Mouse (Mus musculus) cerebral cortex, adult 2 months (tissue): ENCODE measurements around the gene Plekhb2.

Experiments used
- WGBS: fragments of 180-500 bp; shearing (Covaris S2); methylation state at CpG from one replicate; pipeline ENCODE4 v1.1.7; 2018; 5-methylcytosine and 5-hydroxymethylcytosine counted together

Gene Plekhb2

DNA sequence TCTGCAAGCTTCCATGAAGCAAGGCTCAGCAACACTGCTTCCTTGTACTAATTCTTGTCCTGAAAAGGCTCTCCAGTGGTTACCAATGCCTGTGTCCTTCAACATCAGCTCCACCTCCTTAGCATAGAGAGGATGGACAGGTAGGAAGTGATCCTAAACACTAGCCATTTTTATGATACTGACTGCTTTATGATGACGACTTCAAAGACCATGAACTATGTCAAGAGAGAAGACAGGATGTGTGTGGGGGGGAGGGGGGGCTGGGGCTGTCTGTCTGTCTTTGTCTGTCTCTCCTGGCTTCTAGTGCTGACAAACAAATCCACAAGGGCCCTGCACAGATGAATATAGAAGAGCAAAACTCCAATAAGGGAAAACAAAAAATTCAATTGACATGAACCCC lies 18.4 kb upstream of the Plekhb2 start:
- WGBS = 52% methylated on average over 1 of the region's 1 CpGs

DNA sequence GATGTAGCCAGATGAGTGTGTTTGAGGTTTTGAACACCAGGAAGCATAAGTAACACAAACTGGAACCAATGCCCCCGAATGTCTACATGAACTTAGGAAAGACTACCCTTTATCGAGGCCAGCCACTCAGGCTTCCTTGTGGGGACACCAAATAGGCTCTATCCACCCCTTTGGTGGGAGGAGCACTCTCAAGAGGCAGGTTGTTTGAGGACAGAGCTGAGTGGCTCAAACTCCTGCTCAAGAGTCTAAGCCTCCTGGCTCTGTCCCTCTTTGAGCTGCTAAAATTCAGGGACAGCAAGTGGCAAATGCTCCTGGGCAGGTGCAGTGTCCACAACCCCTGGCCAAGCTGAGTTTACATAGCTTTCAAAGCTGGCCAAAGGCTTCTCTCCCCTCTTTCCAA lies 14.9 kb upstream of the Plekhb2 start:
- WGBS = 50% methylated on average over 2 of the region's 2 CpGs

DNA sequence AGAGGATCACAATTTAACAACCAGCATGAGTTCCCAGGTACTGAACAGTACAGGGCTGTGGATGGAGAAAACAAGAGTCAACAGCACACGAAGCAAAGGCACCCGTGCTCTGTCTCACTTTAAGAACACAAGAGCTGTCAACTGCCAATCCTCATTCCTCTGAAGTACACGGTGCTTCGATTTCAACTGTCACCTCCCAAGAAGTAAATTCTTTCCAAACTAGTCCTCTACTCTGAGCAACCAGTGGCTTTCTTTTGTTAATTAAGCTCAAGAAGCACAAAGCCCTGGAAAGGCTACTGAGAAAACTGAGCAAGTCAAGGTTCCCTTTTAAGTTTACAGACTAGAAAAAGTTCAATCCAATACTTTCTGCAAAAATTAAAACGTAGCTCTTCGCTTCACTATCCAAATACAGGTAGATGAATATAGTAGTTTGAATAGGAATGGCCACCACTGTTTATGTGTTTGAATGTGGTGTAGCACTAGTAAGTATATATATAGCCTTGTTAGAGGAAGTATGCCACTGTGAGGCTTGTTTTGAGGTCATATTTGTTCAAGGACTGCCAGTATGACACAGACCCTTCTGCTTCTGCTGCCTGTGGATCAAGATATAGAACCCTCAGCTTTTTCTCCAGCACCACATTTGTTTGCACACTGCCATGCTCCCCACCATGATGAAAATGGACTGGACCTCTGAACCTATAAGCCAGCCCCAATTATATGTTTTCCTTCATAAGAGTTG lies 11.7 kb upstream of the Plekhb2 start:
- WGBS = 42% methylated on average over 6 of the region's 6 CpGs

DNA sequence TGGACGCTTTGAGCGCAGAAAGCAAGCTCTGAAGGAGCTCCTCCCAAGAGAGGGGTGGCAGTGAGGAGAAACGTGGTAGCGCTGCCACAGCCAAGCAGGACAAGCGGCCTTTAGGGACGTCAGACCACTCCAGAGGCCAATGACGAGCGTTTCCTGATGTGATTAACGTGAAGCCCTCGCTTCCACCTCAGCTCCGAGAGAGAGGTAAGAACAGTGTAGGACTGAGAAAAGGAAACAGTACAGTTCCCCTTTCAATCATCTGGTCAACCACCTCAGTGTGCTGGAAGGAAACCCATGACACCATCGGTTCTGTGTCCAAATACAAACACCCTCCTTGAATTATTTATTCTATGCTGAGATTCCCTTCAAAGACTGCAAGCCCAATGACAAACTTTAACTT lies 10.5 kb upstream of the Plekhb2 start:
- WGBS = 58% methylated on average over 12 of the region's 12 CpGs

GRCm38 (mm10) chr1:34841709-34842388 lies 7.9 kb upstream of the Plekhb2 start:
- 2% methylated on average over 12 of the region's 12 CpGs for WGBS

DNA sequence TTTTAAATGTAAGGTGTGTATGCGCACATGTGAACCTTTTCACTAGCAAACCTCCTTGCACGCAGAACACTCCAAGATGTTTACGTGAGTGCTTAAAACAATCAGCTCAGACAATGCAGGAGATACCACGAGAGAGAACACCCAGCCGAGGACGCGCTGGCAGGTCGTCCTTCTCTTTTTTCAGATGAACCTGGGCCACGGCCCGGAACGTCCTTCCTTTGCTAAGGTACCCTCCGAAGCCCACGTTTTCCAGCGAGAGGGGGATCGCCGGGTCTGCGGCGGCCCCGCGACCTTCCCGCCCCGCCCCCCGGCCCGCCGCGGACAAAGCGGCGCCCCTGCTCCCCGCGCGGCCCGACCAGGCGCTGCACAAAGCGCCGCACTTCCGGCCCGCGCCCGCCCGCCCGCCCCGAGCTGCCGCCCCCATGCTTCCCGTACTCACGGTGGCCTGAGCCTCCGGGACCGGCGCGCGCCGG lies 7.4 kb upstream of the Plekhb2 start:
- WGBS = under 1% methylated on average over 49 of the region's 51 CpGs

- WGBS = under 1% methylated on average over 59 of the region's 59 CpGs
These were observed 6.7 kb upstream of the Plekhb2 start, which contains the start of gene Fam168b for GRCm38 (mm10) chr1:34842887-34843618. Fam168b (minus strand) TSS chr1:34843065.

DNA sequence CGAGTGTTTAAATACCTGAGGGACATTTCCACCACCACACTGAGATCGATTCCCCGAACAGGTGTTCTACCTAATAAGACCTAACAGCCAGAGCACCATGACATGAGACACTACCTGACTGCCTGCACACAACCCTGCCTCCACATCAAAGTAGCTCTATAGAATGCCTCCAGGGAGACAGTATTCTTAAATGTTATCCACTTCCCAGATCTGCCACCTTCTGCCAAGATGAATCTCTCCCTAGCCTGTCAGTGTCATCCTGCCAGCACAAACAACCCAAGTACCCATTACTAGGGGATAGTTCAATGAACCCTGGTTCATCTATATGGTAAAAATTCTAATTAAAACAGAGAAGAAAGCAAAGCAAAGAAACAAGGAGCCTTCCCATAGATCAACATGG lies 2.7 kb upstream of the Plekhb2 start:
- WGBS = 87% methylated on average over 3 of the region's 3 CpGs

DNA sequence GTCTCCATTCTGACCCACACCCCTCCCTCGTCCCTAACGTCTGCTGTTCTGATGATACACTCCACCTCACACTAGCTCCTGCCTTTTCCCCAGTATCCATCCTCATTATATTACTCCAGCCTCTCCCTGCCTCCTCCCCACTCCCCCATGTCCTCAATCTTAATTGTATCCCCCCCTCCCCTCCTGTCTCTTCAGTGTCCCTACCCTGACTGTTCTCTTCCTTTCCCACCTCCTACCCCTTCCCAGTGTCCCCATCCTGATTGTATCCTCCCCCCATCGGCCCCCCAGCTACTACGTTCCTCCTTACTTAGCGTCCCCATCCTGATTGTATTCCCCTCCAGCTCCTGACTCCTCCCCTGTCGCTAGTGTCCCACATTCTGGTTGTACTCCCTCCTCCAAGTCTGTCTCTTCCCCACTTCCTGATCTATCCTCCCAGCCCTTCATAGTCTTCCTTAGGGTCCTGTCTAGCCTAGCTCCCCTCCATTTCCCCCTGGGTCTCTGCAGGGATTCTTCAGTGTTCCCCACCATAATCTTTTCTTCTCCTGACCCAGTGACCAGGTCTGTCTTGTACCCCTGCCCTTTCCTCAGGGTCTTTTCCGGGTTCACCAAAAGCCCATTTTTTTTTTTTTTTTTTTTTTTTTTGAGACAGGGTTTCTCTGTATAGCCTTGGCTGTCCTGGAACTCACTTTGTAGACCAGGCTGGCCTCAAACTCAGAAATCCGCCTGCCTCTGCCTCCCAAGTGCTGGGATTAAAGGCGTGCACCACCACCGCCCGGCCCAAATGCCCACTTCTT lies 764 bp downstream of the Plekhb2 start:
- 41% methylated on average over 11 of the region's 11 CpGs for WGBS

- 31% methylated on average over 6 of the region's 6 CpGs for WGBS
These were observed 1.8 kb downstream of the Plekhb2 start for GRCm38 (mm10) chr1:34851562-34851961.

- WGBS = 64% methylated on average over 11 of the region's 11 CpGs
These were observed 2.5 kb downstream of the Plekhb2 start for GRCm38 (mm10) chr1:34852116-34852878.

DNA sequence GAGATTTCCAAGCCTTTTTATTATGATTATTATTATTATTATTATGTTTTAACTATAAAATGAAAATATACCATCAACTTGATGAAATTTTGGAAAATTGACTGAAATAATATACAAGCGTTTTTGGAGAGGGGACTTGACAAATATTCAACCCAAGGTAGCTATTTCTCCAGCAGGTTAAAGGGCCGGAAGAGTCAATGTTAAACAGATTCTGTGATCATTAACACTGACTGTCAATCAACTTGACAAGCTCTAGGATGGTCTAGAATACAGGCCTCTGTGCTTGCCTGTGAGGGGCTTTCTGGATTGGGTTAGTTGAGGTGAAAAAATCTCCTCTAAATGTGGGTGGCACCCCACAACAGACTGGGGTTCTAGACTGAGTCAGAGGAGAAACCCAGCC lies 4.0 kb downstream of the Plekhb2 start:
- 94% methylated on average over 2 of the region's 2 CpGs for WGBS

DNA sequence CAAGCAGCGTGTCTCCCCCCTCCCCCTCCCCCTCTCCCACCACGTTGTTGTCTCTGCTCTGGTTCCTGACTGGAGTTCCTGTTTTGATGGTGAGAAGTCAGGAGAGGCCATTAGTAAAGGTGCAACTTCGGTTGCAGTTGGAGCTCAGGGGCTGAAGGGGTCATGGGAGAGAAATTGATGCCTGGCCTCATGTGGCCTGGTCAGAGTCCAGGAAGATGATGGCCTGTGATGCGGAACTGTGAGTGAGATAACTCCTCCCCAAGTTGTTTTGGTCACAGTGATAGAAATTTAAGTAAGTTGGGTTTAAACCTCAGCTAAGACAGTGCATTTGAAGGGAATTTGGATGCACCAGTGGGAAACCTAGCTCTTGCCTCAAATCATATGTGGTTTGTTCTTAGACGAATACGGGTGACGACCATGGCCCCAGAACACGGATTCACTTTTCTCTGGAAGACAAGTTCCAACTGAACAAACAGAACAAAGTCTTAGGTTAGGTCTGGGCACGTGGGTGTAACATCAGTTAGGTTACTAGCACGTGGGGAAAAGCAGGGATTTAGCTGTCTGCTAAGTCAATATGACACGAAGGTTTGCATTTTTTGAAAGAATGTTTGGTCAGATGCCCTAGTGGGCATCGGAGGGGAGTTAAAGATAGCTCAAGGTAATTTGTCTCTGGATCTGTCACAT lies 5.4 kb downstream of the Plekhb2 start:
- WGBS = 81% methylated on average over 12 of the region's 12 CpGs

- 79% methylated on average over 5 of the region's 5 CpGs for WGBS
These were observed 8.9 kb downstream of the Plekhb2 start for GRCm38 (mm10) chr1:34858671-34859070.

DNA sequence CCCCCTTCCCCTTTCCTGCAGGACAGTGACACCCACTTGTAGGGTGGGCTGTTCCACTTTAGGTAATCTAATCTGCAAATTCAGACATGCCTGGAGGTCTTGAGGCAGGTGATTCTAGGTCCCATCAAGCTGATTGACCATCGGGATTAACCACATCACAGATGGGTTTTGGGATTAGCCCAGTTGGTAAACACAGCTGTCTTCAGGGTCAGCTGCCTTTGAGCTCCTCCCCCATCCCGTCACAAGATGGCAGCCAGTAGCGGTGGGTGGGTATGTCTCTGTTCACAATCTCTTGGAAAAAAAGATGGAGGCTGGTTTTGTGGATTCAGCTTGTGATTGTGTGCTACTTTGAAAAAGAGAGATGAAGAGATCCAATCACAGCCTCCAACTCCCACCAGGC lies 10.0 kb downstream of the Plekhb2 start:
- 89% methylated on average over 3 of the region's 3 CpGs for WGBS

DNA sequence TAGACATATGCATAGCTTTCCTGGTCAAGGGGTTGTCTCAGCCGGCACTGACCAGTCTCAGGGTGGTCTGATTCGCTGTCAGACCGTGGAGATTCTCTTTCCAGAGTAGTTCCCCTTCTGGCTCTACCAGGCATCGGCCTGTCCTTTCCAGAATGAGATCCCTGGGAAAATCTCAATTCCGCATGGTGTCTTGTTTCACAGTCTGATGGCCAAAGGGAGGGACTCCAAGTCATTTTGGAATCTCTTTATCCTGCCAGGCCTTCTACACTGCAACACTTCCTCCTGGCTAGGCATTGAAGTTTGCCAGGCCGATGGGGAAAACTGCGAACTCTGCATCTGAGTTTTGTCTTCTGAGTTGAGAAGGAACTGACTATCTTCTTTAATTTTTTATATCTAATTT lies 10.4 kb downstream of the Plekhb2 start:
- 78% methylated on average over 7 of the region's 7 CpGs for WGBS

DNA sequence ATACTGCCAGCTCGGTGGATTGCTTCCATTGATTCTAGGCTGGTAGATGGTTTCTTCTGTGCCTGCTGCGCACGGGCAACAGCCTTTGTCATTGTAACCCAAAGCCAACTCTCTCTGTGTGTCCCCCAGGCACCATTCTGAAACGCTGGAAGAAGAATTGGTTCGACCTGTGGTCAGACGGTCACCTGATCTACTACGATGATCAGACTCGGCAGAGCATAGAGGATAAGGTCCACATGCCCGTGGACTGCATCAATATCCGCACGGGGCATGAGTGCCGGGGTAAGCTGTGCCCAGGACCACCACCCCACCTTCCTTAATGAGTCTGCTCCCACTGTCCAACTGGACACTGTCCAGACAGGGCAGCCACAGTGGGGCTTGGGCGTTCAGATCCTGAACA lies 13.1 kb downstream of the Plekhb2 start:
- WGBS = 89% methylated on average over 13 of the region's 13 CpGs

DNA sequence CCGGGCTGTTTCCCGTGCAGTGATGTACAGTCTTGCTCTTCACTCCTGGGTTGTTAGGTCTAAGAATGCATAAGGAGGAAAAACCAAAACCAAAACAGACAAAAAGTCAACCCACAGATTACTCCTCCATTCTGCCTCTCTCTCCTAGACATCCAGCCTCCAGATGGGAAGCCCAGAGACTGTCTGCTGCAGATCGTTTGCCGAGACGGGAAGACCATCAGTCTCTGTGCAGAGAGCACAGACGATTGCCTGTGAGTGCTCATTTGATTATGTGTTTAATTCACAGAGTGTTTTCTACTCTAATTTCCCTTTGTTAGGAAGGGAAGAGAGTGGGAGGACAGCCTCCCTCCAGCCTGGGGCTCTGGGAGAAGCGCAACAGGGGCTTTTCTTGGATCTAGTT lies 13.5 kb downstream of the Plekhb2 start:
- 68% methylated on average over 7 of the region's 7 CpGs for WGBS

GRCm38 (mm10) chr1:34864243-34864642 lies 14.5 kb downstream of the Plekhb2 start:
- 87% methylated on average over 7 of the region's 7 CpGs for WGBS

DNA sequence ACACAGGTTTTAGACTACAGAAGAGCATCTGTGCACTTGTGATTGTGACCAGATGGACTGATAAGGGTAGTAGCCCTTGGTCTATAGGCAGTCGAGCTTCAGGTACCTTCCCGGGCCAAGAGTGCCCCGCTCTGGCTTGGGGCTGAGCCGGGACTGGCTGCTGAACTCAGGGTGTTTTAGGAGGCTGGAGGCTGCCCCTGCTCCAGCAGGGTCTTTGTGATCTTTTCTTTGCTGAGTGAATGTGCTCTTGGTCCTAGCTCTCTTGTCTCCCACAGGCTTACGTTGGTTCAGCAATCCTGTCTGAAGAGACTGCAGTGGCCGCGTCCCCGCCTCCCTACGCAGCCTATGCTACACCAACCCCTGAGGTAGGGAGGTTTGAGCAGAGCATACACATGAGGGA lies 16.1 kb downstream of the Plekhb2 start:
- WGBS = 91% methylated on average over 9 of the region's 9 CpGs
